Mouse (Mus musculus) liver, embryonic 11.5 days (tissue): ENCODE results near the gene Fhl3. TPM values are rescaled to one million over a fixed set of nuclear protein-coding genes. Genes with fewer than 3 reads are reported as not detected.
"Not testable (repeated sequence)": the region's sequence is repeated elsewhere in the genome, so short reads cannot be mapped to it uniquely, and the experiment has no call there.

Source experiments
- ATAC-seq: fragments of 200-750 bp; cut with Nextera tagmentation; replicated peaks from 2 replicates; pipeline ENCODE4 v1.8.0; 2017; ENCODE audit warnings: moderate number of reproducible peaks, mild to moderate bottlenecking, moderate TSS enrichment, moderate library complexity; ENCODE audit not compliant: low FRiP score
- DNase-seq: peaks from one replicate; pipeline ENCODE4 v3.0.0-alpha.2; 2017; ENCODE audit warnings: low spot score
- H3K27ac ChIP-seq: fragments of 300-500 bp; sonication (generic); 2 replicates; pipeline ENCODE4 v1.5.1; 2014; ENCODE audit warnings: mild to moderate bottlenecking, low read depth, low read length, control low read depth
- H3K27me3 ChIP-seq: fragments of 300-500 bp; sonication (generic); replicated peaks from 2 replicates; pipeline ENCODE4 v1.6.1; 2014; ENCODE audit warnings: low read length, mixed read lengths; ENCODE audit not compliant: control insufficient read depth, insufficient read depth
- H3K36me3 ChIP-seq: fragments of 300-500 bp; sonication (generic); 2 replicates; pipeline ENCODE4 v1.6.1; 2014; ENCODE audit warnings: mild to moderate bottlenecking, low read length, moderate library complexity, mixed read lengths; ENCODE audit not compliant: control insufficient read depth, insufficient read depth
- H3K4me1 ChIP-seq: fragments of 300-500 bp; sonication (generic); replicated peaks from 2 replicates; pipeline ENCODE4 v1.6.1; 2014; ENCODE audit warnings: low read length, mixed read lengths; ENCODE audit not compliant: control insufficient read depth, insufficient read depth
- H3K4me2 ChIP-seq: fragments of 300-500 bp; sonication (generic); 2 replicates; pipeline ENCODE4 v1.6.1; 2014; ENCODE audit warnings: mild to moderate bottlenecking, control low read depth, moderate library complexity
- H3K4me3 ChIP-seq: fragments of 300-500 bp; sonication (generic); 2 replicates; pipeline ENCODE4 v1.5.1; 2014; ENCODE audit warnings: low read depth, low read length, control low read depth
- H3K9ac ChIP-seq: fragments of 300-500 bp; sonication (generic); 2 replicates; pipeline ENCODE4 v1.6.1; 2014; ENCODE audit warnings: low read depth, low read length, control low read depth
- H3K9me3 ChIP-seq: fragments of 300-500 bp; sonication (generic); 2 replicates; pipeline ENCODE4 v1.6.1; 2016; ENCODE audit warnings: low read length, inconsistent platforms, mixed read lengths; ENCODE audit not compliant: control insufficient read depth
- WGBS: fragments of 180-500 bp; shearing (Covaris S2); extraction: QIAGEN DNeasy Blood & Tissue Kit; methylation state at CpG from one replicate; pipeline ENCODE4 v1.1.7; 2014; 5-methylcytosine and 5-hydroxymethylcytosine counted together
- polyA plus RNA-seq: library from polyadenylated mRNA; unstranded; fragments of >200 nt; fragmentation: Nextera tagmentation; extraction: Ambion mirVana; gene quantifications from 2 replicates; pipeline ENCODE4 v1.2.1, GENCODE M21; 2014

Gene Fhl3
- polyA plus RNA-seq, 1 experiment from 2014 or later = 6.8 TPM

DNA sequence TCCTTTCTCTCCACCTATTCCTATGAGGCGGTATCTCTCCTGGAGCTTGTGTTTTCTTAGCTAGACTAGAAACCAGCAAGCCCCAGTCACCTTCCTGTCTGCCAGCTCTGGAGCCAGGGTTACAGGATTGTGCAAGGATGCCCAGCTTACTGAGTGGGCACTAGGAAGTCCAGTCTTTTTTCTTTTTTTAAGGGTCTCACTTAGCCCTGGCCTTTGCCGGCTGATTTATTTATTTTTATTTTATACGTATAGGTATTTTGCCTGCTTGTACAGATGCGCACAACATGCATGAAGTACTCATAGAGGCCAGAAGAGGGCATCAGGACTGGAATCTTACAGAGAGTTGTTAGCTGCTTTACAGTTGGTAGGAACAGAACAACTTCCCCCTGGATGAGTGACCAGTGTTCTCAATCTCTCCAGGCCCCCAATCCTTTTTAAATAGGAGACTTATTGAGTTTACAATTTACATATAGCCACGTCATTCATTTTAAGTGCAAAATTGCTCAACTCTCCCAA, 10.3 kb downstream of the Fhl3 start:
- peak; percentile 43 for DNase-seq
- H3K9me3 ChIP-seq = no peaks in the 10 kb centered on the region
- no peak overlapping the region for H3K4me3 ChIP-seq
- no peak overlapping the region for H3K9ac ChIP-seq
- H3K4me1 ChIP-seq = peaks cover 33% of the 10 kb centered on the region
- H3K27me3 ChIP-seq = no peaks in the 10 kb centered on the region
- ATAC-seq = no peak
- 2% methylated on average over 5 of the region's 5 CpGs for WGBS
- peak overlapping the region; percentile 95 for H3K27ac ChIP-seq
- H3K36me3 ChIP-seq = peaks cover under 1% of the 10 kb centered on the region; the same call in 1 of the 2 replicates
- H3K4me2 ChIP-seq = peak overlapping the region; percentile 73

DNA sequence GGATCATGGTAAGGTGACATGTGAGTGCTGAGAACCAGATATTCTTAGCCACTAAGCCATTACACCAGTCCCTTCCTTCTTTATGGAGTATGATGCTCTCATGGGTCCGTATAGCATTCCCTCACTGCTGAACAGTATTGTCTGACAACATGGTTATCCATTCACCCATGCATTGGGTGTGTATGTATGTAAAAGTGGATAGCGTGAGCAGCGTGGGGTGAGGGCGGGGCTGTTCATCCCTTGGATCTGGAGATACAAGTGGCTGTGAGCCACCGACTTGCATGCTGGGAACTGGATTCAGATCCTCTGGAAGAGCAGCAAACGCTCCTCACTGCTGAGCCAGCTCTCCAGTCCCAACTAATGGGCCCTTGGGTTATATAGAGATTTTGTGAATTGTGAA, 12.1 kb downstream of the Fhl3 start:
- H3K27me3 ChIP-seq = no peaks in the 10 kb centered on the region
- WGBS = 72% methylated on average over 6 of the region's 6 CpGs
- H3K27ac ChIP-seq = 0 out of 2 replicates have a peak overlapping the region, but pooled peaks have one; percentile 19
- peaks cover 35% of the 10 kb centered on the region for H3K4me1 ChIP-seq
- DNase-seq = no peak
- ATAC-seq = peak; percentile 27
- no peaks in the 10 kb centered on the region for H3K9me3 ChIP-seq
- H3K4me3 ChIP-seq = no peak overlapping the region
- no peak overlapping the region for H3K4me2 ChIP-seq
- peaks cover 4% of the 10 kb centered on the region; the same call in 1 of the 2 replicates for H3K36me3 ChIP-seq
- H3K9ac ChIP-seq = no peak overlapping the region

DNA sequence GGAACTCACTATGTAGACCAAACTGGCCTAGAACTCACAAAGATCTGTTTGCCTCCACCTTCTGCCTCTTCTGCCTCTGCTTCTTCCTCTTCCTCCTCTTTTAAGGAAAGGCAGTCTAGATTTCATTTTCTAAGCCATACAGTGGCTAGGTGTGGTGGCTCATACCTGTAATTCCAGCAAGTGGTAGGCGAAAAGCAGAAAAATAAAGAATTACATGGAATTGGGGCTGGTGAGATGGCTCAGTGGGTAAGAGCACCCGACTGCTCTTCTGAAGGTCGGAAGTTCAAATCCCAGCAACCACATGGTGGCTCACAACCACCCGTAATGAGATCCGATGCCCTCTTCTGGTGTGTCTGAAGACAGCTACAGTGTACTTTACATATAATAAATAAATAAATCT, 13.3 kb downstream of the Fhl3 start:
- H3K4me1 ChIP-seq = peaks cover 30% of the 10 kb centered on the region
- not testable (repeated sequence) for DNase-seq, H3K36me3 ChIP-seq, H3K27ac ChIP-seq, ATAC-seq, H3K27me3 ChIP-seq, H3K9me3 ChIP-seq, H3K4me3 ChIP-seq, H3K4me2 ChIP-seq, H3K9ac ChIP-seq
- 82% methylated on average over 5 of the region's 5 CpGs for WGBS

DNA sequence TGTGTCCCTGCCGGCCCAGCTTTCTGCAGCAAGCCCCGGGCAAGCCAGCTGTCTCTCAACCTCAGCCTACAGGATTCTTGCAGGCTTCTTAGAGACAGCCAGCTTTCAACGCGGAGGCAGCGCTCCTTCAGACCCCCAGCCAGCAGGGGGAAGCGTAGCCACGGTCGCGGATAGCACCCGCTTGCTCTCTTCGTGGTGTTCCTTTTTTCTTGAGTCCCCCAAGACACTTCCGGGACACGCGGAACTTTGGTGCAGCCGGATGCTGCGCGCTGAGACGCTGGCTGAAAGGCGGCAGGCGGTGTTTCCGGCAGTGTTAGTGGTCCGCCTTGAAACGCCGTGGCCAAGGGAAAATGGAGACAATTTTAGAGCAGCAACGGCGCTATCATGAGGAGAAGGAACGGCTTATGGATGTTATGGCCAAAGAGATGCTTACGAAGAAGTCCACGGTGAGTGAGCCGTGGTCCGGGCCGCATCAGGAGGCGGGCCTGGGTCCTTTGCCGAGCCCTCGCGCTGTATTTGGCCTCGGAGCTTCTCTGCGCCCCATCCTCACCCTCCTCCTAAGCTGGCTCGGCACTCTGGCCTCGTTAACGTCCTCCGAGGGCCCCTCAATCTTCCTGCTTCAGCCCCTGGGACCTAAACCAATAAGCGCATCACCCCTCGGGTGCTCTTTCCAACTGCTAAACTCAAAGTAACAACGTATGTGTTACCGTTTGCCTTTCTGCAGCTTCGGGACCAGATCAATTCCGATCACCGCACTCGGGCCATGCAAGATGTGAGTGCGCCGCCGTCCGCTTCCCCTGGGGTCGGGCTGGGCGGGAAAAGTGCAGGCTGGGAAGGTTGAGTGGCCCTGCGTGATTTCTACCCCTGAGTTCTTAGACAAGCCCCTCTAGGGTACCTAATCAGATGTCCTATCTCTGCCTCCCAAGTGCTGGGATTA, 14.3 kb downstream of the Fhl3 start, which contains the start of gene Sf3a3:
Gene Sf3a3, plus strand, starts transcription at position 232 of the 937 bp plus-strand sequence.
- H3K9me3 ChIP-seq = no peaks in the 10 kb centered on the region
- H3K4me1 ChIP-seq = peaks cover 21% of the 10 kb centered on the region
- peak within 1 kb of the TSS; percentile 85 for H3K9ac ChIP-seq
- peak within 1 kb of the TSS; percentile 56 for H3K27ac ChIP-seq
- under 1% methylated on average over 57 of the region's 57 CpGs for WGBS
- peak; percentile 88 for ATAC-seq
- peak within 1 kb of the TSS; percentile 87 for H3K4me3 ChIP-seq
- no peaks in the 10 kb centered on the region for H3K27me3 ChIP-seq
- H3K4me2 ChIP-seq = peak within 1 kb of the TSS; percentile 93
- peak; percentile 92 for DNase-seq
- peaks cover 15% of the 10 kb centered on the region for H3K36me3 ChIP-seq

DNA sequence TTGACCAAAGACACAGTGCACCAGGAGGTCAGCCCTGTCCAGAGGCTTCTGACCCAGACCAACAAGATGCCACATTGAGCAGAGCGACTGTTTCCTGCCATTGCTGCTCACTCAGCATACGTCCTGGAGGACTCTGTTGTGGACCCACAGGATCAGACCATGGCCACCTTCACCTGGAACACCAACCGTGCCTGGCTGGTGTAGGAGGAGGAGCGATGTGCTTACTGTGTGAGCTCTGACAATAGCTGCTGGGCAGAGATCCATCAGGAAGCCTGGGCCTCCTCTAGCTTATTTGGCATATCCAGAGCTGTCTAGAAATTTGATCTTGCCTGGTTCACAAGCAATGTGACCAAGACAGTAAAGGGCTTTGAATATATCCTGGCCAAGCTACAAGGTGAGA, 18.6 kb downstream of the Fhl3 start:
- peaks cover 32% of the 10 kb centered on the region for H3K36me3 ChIP-seq
- WGBS = 93% methylated on average over 4 of the region's 4 CpGs

DNA sequence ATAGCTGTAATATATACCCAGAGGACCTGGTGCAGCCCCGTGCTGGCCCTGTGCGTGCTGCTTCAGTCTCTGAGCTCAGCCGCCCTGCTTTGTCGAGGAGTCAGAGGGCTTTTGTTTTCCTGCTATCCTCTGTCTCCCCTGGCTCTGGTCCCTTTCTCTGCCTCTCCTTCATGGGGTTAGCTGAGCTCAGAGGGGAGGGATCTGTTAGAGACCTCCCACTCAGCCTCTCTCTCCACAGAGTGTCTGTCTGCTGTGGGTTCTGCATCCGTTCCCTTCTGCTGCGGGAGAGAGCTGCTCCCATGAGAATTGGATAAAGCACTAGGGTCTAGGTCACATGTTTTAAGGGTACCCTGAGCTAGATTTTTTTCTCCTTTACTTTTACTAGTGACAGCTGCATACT, 25.6 kb downstream of the Fhl3 start:
- Histone ChIP-seq H3K27ac (no peak overlapping the region), H3K4me2 (no peak overlapping the region), H3K4me1 (no peaks in the 10 kb centered on the region), H3K36me3 (peaks cover 63% of the 10 kb centered on the region), H3K9ac (no peak overlapping the region), H3K27me3 (no peaks in the 10 kb centered on the region), H3K4me3 (no peak overlapping the region), H3K9me3 (no peaks in the 10 kb centered on the region)
- 87% methylated on average over 6 of the region's 6 CpGs for WGBS
- ATAC-seq (no peak), DNase-seq (no peak)

More for the DNA sequence above, 18.6 kb downstream of the Fhl3 start:
- ATAC-seq (no peak), DNase-seq (no peak)
- H3K9ac ChIP-seq = no peak overlapping the region
- no peak overlapping the region for H3K4me2 ChIP-seq
- H3K27me3 ChIP-seq = no peaks in the 10 kb centered on the region
- peaks cover 10% of the 10 kb centered on the region for H3K4me1 ChIP-seq
- H3K9me3 ChIP-seq = no peaks in the 10 kb centered on the region
- no peak overlapping the region for H3K4me3 ChIP-seq
- no peak overlapping the region for H3K27ac ChIP-seq

DNA sequence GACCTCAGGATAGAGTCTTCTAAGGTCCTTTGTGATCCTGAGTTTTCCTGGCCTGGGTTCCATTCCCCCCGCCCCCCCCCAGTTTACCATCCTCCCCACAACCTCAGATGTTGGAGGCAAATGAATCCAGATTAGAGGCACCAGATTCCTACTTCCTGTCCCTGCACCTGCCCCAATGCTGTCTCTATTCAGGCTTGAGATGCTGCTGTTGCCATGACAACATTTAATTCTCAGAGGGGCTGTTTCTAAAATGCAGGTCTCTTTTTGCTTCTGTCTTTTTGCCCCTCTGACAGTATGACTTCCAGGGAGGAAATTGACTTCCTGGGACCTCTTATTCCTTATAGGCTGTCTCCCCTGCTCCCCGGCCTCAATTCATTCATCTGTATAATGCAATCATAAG, 36.5 kb downstream of the Fhl3 start:
- 0 out of 2 replicates have a peak, but pooled peaks cover 9% of the 10 kb centered on the region for H3K4me1 ChIP-seq
- H3K9me3 ChIP-seq = no peaks in the 10 kb centered on the region
- H3K27me3 ChIP-seq = no peaks in the 10 kb centered on the region
- 63% methylated on average over 2 of the region's 2 CpGs for WGBS
- no peak overlapping the region for H3K9ac ChIP-seq
- no peak overlapping the region for H3K4me3 ChIP-seq
- no peak for ATAC-seq
- no peak for DNase-seq
- H3K4me2 ChIP-seq = no peak overlapping the region
- no peak overlapping the region for H3K27ac ChIP-seq
- H3K36me3 ChIP-seq = peaks cover 5% of the 10 kb centered on the region; the same call in 1 of the 2 replicates

DNA sequence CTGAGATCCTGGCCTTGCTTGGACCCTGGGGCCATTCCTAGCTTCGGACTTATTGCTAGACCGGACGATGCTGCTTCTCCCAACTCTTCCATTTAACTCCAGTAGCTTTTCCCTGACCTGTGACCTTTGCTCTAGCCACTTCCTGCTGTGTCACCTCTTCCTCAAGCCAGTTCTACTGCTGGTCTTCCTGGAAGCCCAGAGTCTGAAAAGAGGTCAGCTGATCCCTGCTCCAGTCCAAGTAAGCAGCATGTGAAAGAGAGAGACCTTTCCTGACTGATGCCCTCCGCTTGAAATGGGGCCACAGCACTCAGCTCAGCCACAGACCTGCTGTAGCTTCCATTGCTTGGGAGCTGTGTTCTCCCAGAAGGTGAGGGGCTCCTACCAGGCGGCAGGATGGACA, 37.0 kb downstream of the Fhl3 start:
- Histone ChIP-seq H3K4me2 (no peak overlapping the region), H3K4me1 (0 out of 2 replicates have a peak, but pooled peaks cover 9% of the 10 kb centered on the region), H3K9ac (no peak overlapping the region), H3K4me3 (no peak overlapping the region), H3K27ac (no peak overlapping the region), H3K9me3 (no peaks in the 10 kb centered on the region), H3K27me3 (no peaks in the 10 kb centered on the region), H3K36me3 (peaks cover 4% of the 10 kb centered on the region; the same call in 1 of the 2 replicates)
- no peak for DNase-seq
- ATAC-seq = no peak
- 59% methylated on average over 5 of the region's 5 CpGs for WGBS
